Mouse (Mus musculus) limb, embryonic 13.5 days (tissue): ENCODE data around the gene Tex46. TPM values are rescaled to one million over a fixed set of nuclear protein-coding genes. Genes with fewer than 3 reads are reported as not detected.

ENCODE experiments used
- ATAC-seq: fragments of 200-750 bp; cut with Nextera tagmentation; 2 replicates; pipeline ENCODE4 v1.8.0; 2017; ENCODE audit warnings: low read depth, moderate number of reproducible peaks, moderate TSS enrichment; ENCODE audit not compliant: low FRiP score
- H3K27ac ChIP-seq: fragments of 300-500 bp; sonication (generic); 2 replicates; pipeline ENCODE4 v1.5.1; 2015; ENCODE audit warnings: inconsistent platforms, mild to moderate bottlenecking, moderate library complexity
- H3K27me3 ChIP-seq: fragments of 300-500 bp; sonication (generic); 2 replicates; pipeline ENCODE4 v1.6.1; 2015; ENCODE audit warnings: mild to moderate bottlenecking, inconsistent platforms
- H3K36me3 ChIP-seq: fragments of 300-500 bp; sonication (generic); 2 replicates; pipeline ENCODE4 v1.6.1; 2015; ENCODE audit warnings: inconsistent platforms, mild to moderate bottlenecking, moderate library complexity
- H3K4me1 ChIP-seq: fragments of 300-500 bp; sonication (generic); 2 replicates; pipeline ENCODE4 v1.6.1; 2015; ENCODE audit warnings: inconsistent platforms
- H3K4me2 ChIP-seq: fragments of 300-500 bp; sonication (generic); replicated peaks from 2 replicates; pipeline ENCODE4 v1.6.1; 2015; ENCODE audit warnings: inconsistent platforms, mild to moderate bottlenecking, moderate library complexity
- H3K4me3 ChIP-seq: fragments of 300-500 bp; sonication (generic); 2 replicates; pipeline ENCODE4 v1.5.1; 2015; ENCODE audit warnings: moderate library complexity, mild to moderate bottlenecking, inconsistent platforms
- H3K9ac ChIP-seq: fragments of 300-500 bp; sonication (generic); 2 replicates; pipeline ENCODE4 v1.6.1; 2015; ENCODE audit warnings: mild to moderate bottlenecking, inconsistent platforms
- H3K9me3 ChIP-seq: fragments of 300-500 bp; sonication (generic); 2 replicates; pipeline ENCODE4 v1.6.1; 2016; ENCODE audit warnings: inconsistent platforms
- WGBS: fragments of 180-500 bp; shearing (Covaris S2); methylation state at CpG from one replicate; pipeline ENCODE4 v1.1.7; 2015; 5-methylcytosine and 5-hydroxymethylcytosine counted together
- microRNA-seq: library from miRNA; unstranded; fragments of <30 nt; microRNA quantifications from one replicate; pipeline ENCODE4, GENCODE M21; 2016
- polyA plus RNA-seq: library from polyadenylated mRNA; unstranded; fragments of >200 nt; fragmentation: Nextera tagmentation; extraction: Ambion mirVana; gene quantifications from 2 replicates; pipeline ENCODE4 v1.2.1, GENCODE M21; 2015

Tex46 gene
- polyA plus RNA-seq, 1 experiment from 2014 or later: not detected

GRCm38 (mm10) chr4:136653019-136653418, 42.8 kb downstream of the Tex46 start:
- Histone ChIP-seq H3K9me3 (no peaks in the 10 kb centered on the region), H3K36me3 (peaks cover 46% of the 10 kb centered on the region), H3K4me3 (no peak overlapping the region), H3K4me2 (no peak overlapping the region), H3K27ac (no peak overlapping the region), H3K9ac (no peak overlapping the region), H3K4me1 (peaks cover 19% of the 10 kb centered on the region), H3K27me3 (no peaks in the 10 kb centered on the region)
- ATAC-seq: no peak
- 69% methylated on average over 6 of the region's 6 CpGs for WGBS

- H3K27ac ChIP-seq: no peak overlapping the region
- no peak overlapping the region for H3K9ac ChIP-seq
- no peak overlapping the region for H3K4me3 ChIP-seq
- H3K27me3 ChIP-seq: no peaks in the 10 kb centered on the region
- H3K9me3 ChIP-seq: no peaks in the 10 kb centered on the region
- no peak overlapping the region for H3K4me2 ChIP-seq
- H3K4me1 ChIP-seq: peaks cover 13% of the 10 kb centered on the region
- peaks cover 53% of the 10 kb centered on the region for H3K36me3 ChIP-seq
- ATAC-seq: no peak
- WGBS: 83% methylated on average over 10 of the region's 10 CpGs
These were observed 43.5 kb downstream of the Tex46 start for GRCm38 (mm10) chr4:136653692-136654234.

- no peak for ATAC-seq
- H3K27me3 ChIP-seq: no peaks in the 10 kb centered on the region
- H3K36me3 ChIP-seq: peaks cover 80% of the 10 kb centered on the region
- H3K4me1 ChIP-seq: no peaks in the 10 kb centered on the region
- H3K4me3 ChIP-seq: no peak overlapping the region
- no peak overlapping the region for H3K9ac ChIP-seq
- WGBS: 79% methylated on average over 3 of the region's 3 CpGs
- H3K4me2 ChIP-seq: no peak overlapping the region
- H3K27ac ChIP-seq: no peak overlapping the region
- no peaks in the 10 kb centered on the region; the same call in 1 of the 2 replicates for H3K9me3 ChIP-seq
These were observed 47.7 kb downstream of the Tex46 start for GRCm38 (mm10) chr4:136657914-136658313.

Small RNAs within 50 kb of the gene (microRNA-seq; reads per million reads assigned to microRNA genes)
- gene Gm22180: not detected

Other genes starting within 250 kb of the Tex46 start
- gene Htr1d, start 186.9 kb upstream of the Tex46 start, polyA plus RNA-seq: 0.55 and 0.89 TPM in 2 replicates
- gene 6030445D17Rik, start 148.2 kb upstream of the Tex46 start, polyA plus RNA-seq: 0.10 and 0.29 TPM in 2 replicates
- 155 TPM in 2 replicates for gene Luzp1, start 140.7 kb upstream of the Tex46 start, polyA plus RNA-seq
- 46.5 and 46.9 TPM in 2 replicates for gene Kdm1a, start 7.7 kb upstream of the Tex46 start, polyA plus RNA-seq
- 0.05 TPM in 1 of 2 replicates, not detected in the other for gene Lactbl1, start 12.2 kb downstream of the Tex46 start, polyA plus RNA-seq
- 10.3 and 10.9 TPM in 2 replicates for gene Ephb2, start 225.6 kb downstream of the Tex46 start, polyA plus RNA-seq